Mouse (Mus musculus) urinary bladder, adult 18-20 months (tissue): Measurements from ENCODE around the gene Coro2a.

Experiments used
- DNase-seq, 2 experiments: peaks; one replicate each; pipeline ENCODE4 v3.0.0; 2022; ENCODE audit warnings: low spot score in 2 of 2, mixed read lengths in 2 of 2

The Coro2a gene

DNA sequence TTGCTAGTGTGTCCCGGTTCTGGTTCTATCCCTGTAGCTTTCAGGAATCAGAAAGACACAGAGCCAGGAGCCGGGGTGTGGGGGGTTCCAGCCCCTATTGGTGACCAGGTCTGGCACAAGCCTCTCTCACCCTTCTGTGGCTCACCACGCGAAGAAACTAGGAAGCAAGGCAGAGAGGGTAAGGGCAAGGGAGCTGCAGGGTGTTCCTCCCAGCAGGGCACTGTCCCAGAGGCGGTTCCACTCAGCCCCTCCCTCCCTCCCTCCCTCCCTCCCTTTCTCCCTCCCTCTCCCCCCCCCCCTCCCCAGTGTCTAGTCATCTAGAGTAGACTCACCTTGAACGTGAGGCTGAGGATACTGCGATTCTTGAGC, 74.5 kb downstream of the Coro2a start:
- DNase-seq: peak in 1 of 2 experiments; percentile 44

DNA sequence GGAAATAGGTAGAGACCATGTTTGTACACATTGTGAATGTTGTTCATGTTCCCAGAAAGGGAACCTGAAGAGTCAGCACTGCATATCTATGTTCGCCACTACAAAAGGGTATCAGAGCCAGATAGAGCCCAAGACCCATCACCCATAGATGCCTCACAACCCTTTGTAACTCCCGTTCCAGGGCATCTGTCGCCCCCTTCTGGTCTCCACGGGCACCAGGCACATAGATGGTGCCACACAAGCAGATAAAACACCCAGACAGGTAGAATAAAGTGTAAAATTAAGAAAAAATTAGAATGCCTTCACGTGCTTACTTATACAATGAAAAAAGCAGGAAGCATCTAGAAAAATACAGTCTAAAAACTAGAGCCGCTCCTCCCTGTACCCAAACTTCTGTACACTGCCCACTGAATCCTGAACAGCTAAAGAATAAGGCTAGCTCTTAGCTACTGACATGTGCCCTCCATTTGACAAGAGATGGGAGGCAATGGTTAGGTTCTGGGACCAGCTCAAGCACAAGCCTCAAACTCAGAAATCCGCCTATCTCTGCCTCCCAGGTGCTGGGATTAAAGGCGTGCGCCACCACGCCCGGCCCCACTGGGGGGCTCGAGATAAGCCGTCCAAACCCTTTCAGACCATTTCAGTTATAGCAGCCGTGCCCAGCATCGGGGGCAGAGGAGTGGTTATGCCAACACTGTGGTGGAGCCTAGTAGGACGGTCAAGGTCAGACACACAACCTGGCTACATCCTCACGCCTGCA, 75.0 kb downstream of the Coro2a start:
- no peak for DNase-seq

DNA sequence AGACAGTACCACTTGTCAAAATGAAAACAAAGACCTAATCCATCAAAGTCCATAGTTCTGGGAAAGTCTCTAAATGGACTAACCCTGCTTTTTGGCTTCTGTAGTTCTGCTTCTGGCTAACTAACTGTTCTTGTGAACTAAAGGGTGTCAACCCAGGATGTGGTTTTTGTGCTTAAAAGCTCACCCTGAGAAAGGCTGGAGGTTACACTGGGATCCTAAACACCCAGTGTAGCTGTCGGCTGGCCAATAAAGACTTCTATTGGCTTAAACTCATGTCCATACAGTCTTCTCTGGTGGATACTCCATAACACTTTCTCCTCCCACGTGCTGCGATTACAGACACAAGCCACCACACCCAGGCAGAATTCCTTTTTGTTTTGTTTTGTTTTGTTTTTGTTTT, 75.8 kb downstream of the Coro2a start:
- DNase-seq: no peak

- DNase-seq: peak; percentile 62 to 76
Observed at GRCm38 (mm10) chr4:46523324-46523723, 78.7 kb downstream of the Coro2a start.

DNA sequence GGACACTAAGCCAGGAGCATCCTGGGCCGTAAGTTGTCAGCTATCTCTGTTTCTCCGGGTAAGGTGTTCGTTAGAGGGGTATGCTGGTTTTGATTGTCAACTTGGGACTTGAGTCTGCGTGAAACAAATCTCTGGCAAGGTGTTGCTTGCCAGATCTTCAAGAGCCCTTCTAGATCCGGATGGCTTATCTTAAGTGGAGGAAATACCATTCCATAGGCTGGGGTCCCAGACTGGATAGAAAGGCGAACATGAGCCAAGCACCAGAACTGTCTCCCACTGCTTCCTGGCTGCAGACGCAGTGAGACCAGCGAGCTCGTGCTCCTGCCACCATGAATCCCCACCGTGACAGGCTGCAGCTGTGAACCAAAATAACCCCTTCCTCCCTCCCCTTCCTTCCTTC, 80.5 kb downstream of the Coro2a start:
- no peak for DNase-seq

DNA sequence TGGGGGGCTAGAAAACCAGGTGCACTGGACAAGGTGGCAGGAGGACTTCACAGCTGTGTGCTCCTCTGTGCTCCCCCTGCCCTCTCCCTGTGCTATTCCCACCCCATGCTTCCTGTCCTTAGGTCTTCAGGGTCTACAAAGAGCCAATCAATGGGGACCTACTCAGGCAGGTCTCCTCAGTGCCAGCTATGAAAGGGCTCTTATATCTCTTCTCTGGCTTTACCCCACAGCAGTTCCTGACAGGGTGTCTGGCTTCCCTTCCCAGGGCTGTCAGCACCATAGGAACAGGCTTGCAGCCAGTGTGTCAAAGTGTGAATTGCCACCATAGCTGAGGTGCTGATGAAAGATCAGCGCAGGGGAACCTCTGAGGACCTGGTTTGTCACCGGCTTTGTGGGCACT, 81.5 kb downstream of the Coro2a start:
- no peak for DNase-seq

DNA sequence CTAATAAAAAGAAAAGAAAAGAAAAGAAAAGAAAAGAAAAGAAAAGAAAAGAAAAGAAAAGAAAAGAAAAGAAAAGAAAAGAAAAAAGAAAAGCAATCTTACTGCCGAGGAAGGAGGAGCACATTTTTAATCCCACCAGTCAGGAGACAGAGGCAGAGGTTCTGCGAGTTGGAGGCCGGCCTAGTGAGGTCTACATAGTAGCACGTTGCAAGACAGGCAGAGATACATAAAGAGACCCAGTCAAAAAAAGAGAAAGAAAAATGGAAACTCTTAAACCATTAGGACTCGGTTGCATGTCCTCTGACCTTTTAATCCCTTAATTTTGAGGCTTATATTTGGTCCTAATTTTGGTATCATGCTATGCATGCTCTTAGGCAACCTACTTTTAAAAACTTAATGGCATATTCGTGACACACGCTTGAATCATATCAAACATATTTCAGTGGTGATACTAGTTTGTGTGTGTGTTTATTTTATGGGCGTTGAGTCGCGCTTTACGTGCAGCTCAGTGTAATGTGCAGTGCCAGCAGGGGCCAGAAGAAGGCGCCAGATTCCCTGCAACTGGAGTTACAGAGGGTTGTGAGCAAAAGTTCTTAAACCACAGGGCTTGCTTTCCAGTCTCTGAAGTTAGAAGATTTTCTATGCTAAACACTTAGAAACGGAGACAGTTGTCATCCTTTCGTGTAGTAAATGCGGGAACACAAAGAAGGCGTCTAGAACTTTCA, 94.1 kb downstream of the Coro2a start:
- DNase-seq: peak; percentile 79 to 86

- DNase-seq: peak; percentile 88 to 94
Observed at GRCm38 (mm10) chr4:46506801-46507610, 95.0 kb downstream of the Coro2a start.

DNA sequence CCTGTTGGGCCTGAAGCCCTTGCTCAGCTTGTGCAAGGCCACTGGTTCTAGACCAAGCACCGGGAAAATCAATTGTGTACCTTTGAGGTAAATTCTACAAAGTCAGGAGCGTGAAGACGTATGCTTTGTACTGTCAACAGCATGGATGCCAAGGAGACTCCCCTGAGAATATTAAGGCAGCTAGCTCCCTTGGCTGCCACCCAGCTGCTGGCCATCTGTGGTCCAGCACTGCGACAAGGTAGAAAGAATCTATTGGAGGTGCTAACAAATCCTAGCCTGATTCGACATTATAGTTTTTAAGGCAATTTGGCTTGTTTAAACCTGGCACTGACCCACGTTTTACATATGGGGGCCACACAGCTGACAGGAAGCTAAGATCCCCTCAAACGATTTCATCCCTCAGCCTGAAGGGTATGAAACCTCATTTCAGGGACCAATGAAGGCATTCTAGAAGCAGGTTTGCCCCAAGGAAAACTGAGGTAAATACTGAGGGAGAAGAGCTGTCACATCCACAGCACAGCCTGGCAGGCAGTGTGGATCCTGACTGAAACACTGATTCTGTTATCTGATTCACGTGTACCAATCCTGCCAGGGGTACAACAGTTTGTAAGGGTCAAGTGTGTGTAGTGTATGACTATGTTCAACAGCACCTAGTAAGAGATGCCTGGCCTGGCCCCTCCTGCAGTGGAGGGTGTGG, 96.5 kb downstream of the Coro2a start:
- no peak for DNase-seq

DNA sequence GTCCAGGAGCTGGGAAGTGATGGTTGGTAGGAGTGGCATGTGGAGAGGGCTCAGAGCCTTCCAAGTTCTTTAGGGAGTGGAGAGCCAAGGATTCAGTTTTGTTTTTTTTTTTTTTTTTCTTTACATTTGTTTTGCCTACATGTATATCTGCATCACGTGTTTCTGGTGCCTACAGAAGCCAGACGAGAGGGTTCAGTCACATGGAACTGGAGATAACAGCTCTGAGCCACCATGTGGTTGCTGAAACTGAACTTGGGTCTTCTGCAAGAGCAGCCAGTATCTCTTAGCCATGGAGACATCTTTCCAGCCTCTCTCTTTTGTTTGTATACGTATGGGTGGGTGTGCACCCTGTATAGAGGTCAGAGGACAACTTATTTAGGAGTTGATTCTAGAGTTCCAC, 98.1 kb downstream of the Coro2a start:
- DNase-seq: no peak

DNA sequence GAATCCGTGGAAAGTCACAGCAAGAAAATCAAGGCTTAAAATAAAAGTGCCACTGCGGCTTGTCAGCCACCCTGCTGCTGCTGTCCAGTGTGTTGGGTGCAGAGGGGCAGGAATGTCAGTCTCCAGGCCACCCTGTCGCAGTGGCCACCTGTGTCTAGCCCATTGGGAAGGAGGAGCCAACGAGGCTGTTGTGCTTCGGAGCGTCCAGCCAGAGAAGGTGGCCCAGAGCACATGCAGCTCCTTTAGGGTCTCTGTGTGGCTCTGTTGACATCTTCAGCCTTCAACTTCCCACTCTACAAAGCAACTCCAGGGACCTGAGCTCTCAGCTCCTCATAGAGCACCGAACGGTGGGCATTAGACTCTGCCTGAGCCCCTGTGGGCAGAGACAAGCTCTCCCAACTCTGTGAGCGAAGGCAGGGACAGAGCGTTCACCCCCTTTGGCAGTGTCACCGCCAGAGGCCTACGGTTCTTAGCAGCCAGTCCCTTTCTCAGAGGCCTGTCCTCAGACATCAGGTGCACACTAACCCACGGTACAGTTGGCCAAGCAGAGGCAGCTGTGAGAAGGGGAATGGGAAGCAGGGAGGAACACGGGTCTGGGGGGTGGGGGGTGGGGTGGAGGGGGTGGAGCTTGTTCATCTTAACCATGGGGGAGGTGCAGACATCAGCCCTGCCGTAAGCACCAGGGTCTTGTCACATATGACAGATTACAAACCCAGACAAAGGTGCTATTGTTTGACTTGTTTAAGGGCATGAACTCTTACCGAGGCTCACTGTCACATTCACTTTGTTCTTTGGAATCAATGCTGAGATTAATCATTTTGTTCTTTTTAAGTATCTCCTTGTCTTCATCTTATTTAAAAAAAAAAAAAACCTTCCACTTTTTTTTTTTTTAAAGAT, 99.1 kb downstream of the Coro2a start:
- DNase-seq: no peak

DNA sequence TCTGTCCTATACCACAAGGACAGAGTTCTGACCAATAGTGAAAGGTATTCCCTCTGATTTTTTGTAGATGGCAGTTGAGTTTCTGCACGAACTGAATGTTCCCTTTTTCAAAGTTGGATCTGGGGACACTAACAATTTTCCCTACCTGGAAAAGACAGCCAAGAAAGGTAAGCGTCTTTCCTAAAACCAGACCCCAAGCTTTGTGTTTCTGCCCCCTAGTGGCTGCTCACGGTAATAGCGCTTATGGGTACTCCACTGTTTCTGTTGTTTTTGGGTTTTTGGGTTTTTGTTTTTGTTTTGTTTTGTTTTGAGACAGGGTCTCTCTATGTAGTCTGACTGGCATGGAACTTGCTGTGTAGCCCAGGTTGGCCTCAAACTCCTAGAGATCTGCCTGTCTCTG, 103.0 kb downstream of the Coro2a start:
- DNase-seq: no peak

DNA sequence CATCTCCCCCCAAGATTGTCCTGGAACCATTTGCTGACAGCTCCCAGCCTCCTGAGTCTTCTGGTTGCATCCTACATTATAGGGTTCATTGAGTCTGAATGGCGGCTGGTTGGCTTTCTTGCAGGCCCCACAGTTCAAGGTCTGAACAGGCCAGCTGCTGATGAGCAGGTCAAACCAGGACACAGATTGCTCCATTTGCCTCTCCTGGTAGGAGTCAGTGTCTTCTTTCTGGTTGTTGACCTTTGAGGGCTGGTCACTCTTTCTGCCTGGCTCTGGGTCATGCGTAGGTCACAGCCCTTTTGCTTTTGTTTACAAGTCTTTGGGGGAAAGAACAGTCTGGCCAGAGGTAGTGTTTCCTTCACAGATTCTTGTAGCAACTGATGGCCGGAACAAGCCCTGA, 103.5 kb downstream of the Coro2a start:
- no peak for DNase-seq

GRCm38 (mm10) chr4:46497286-46497892, 104.6 kb downstream of the Coro2a start:
- DNase-seq: peak; percentile 40 to 70

- DNase-seq: no peak
Observed at GRCm38 (mm10) chr4:46495543-46495942, 106.5 kb downstream of the Coro2a start.

GRCm38 (mm10) chr4:46493071-46493470, 108.9 kb downstream of the Coro2a start:
- no peak for DNase-seq

- DNase-seq: peak; percentile 87 to 92
Observed at GRCm38 (mm10) chr4:46489028-46489925, 112.7 kb downstream of the Coro2a start, which contains the start of gene Nans. Gene Nans, plus strand, starts transcription at chr4:46489248.

- DNase-seq: peak in 1 of 2 experiments; percentile 46
Observed at GRCm38 (mm10) chr4:46487348-46487747, 114.7 kb downstream of the Coro2a start.
